Mouse (Mus musculus) MEL (cell line): ENCODE data around the gene Gm37240. TPM values are rescaled to one million over a fixed set of nuclear protein-coding genes. Genes with fewer than 3 reads are reported as not detected.
A peak's percentile ranks its signal among the peaks of the same experiment; 100 is the strongest.

Experiments used
- DNase-seq: peaks from one replicate; pipeline ENCODE4 v3.0.0; 2011; ENCODE audit warnings: low read depth, low spot score
- H3K27ac ChIP-seq: 2 replicates; pipeline ENCODE4 v1.5.1; 2012; ENCODE audit warnings: low read depth, mild to moderate bottlenecking, control low read depth, low read length, moderate library complexity; ENCODE audit not compliant: control insufficient read depth
- H3K27me3 ChIP-seq, 2 experiments: fragments of 150-350 bp in 1 of 2; sonication (generic) in 1 of 2; 2 replicates each; pipeline ENCODE4 v1.6.1; 2012; ENCODE audit warnings: low read length in 2 of 2, mild to moderate bottlenecking in 2 of 2, improper control_type of control experiment in 1 of 2, moderate library complexity in 1 of 2; ENCODE audit not compliant: insufficient read depth in 2 of 2, control insufficient read depth in 1 of 2
- H3K36me3 ChIP-seq, 2 experiments: 2 replicates each; pipeline ENCODE4 v1.6.1; 2012 to 2014; ENCODE audit warnings: low read length in 2 of 2, improper control_type of control experiment in 1 of 2, inconsistent platforms in 1 of 2, mild to moderate bottlenecking in 1 of 2; ENCODE audit not compliant: insufficient read depth in 2 of 2, control insufficient read depth in 1 of 2
- H3K4me1 ChIP-seq, 2 experiments: fragments of 150-350 bp in 1 of 2; sonication (generic) in 1 of 2; 2 replicates each; pipeline ENCODE4 v1.6.1; 2012; ENCODE audit warnings: low read length in 2 of 2, improper control_type of control experiment in 1 of 2, mild to moderate bottlenecking in 1 of 2; ENCODE audit not compliant: insufficient read depth in 2 of 2, control insufficient read depth in 1 of 2
- H3K4me3 ChIP-seq, 2 experiments: fragments of 150-350 bp in 1 of 2; sonication (generic) in 1 of 2; 2 replicates each; pipeline ENCODE4 v1.5.1; 2012; ENCODE audit warnings: low read depth in 2 of 2, low read length in 2 of 2, mild to moderate bottlenecking in 2 of 2, moderate library complexity in 2 of 2, control low read depth in 1 of 2, improper control_type of control experiment in 1 of 2; ENCODE audit not compliant: control insufficient read depth in 1 of 2, insufficient read depth in 1 of 2
- H3K79me2 ChIP-seq: 2 replicates; pipeline ENCODE4 v1.6.1; 2012; ENCODE audit warnings: mild to moderate bottlenecking, low read length, moderate library complexity; ENCODE audit not compliant: control insufficient read depth, poor library complexity, insufficient read depth
- H3K9ac ChIP-seq: 2 replicates; pipeline ENCODE4 v1.6.1; 2012; ENCODE audit warnings: low read depth, mild to moderate bottlenecking, control low read depth, low read length, moderate library complexity; ENCODE audit not compliant: control insufficient read depth, poor library complexity, severe bottlenecking
- H3K9me3 ChIP-seq: fragments of 150-350 bp; sonication (generic); replicated peaks from 2 replicates; pipeline ENCODE4 v1.6.1; 2012; ENCODE audit warnings: mild to moderate bottlenecking, low read length, improper control_type of control experiment, moderate library complexity; ENCODE audit not compliant: insufficient read depth
- CHD2 ChIP-seq: IDR thresholded peaks from 2 replicates; pipeline ENCODE4 v1.6.1; 2011; ENCODE audit warnings: low read length, improper control_type of control experiment
- CTCF ChIP-seq, 3 experiments: IDR thresholded peaks in 2 of 3; conservative IDR thresholded peaks in 1 of 3; 2 replicates each; pipeline ENCODE4 v1.5.1; 2011 to 2012; ENCODE audit warnings: low read length in 3 of 3, low read depth in 2 of 3, mild to moderate bottlenecking in 2 of 3, improper control_type of control experiment in 1 of 3, inconsistent platforms in 1 of 3, mixed read lengths in 1 of 3, moderate library complexity in 1 of 3; ENCODE audit not compliant: control insufficient read depth in 1 of 3, insufficient read depth in 1 of 3, poor library complexity in 1 of 3, severe bottlenecking in 1 of 3
- ELF1 ChIP-seq: IDR thresholded peaks from 2 replicates; pipeline ENCODE4 v1.6.1; 2014; ENCODE audit warnings: low read depth, mild to moderate bottlenecking, inconsistent platforms, low read length, improper control_type of control experiment, moderate library complexity
- EP300 ChIP-seq, 2 experiments: IDR thresholded peaks; 2 replicates each; pipeline ENCODE4 v1.6.1; 2011; ENCODE audit warnings: improper control_type of control experiment in 2 of 2, low read length in 2 of 2, low read depth in 1 of 2, mild to moderate bottlenecking in 1 of 2
- ETS1 ChIP-seq: IDR thresholded peaks from 2 replicates; pipeline ENCODE4 v1.6.1; 2012; ENCODE audit warnings: low read depth, mild to moderate bottlenecking, inconsistent platforms, low read length, improper control_type of control experiment, moderate library complexity
- GABPA ChIP-seq: IDR thresholded peaks from 2 replicates; pipeline ENCODE4 v1.6.1; 2012; ENCODE audit warnings: low read depth, mild to moderate bottlenecking, inconsistent platforms, low read length, improper control_type of control experiment, moderate library complexity
- GATA1 ChIP-seq: IDR thresholded peaks from 2 replicates; pipeline ENCODE4 v1.6.1; 2011; ENCODE audit warnings: low read depth, low read length, improper control_type of control experiment
- HCFC1 ChIP-seq: IDR thresholded peaks from 2 replicates; pipeline ENCODE4 v1.6.1; 2012; ENCODE audit warnings: low read depth, mild to moderate bottlenecking, inconsistent platforms, low read length, improper control_type of control experiment, moderate library complexity
- MAFK ChIP-seq: IDR thresholded peaks from 2 replicates; pipeline ENCODE4 v1.6.1; 2011; ENCODE audit warnings: low read depth, mild to moderate bottlenecking, low read length, improper control_type of control experiment, borderline replicate concordance
- MAX ChIP-seq: IDR thresholded peaks from 2 replicates; pipeline ENCODE4 v1.6.1; 2011; ENCODE audit warnings: low read length, improper control_type of control experiment
- MAZ ChIP-seq: IDR thresholded peaks from 2 replicates; pipeline ENCODE4 v1.6.1; 2012; ENCODE audit warnings: low read depth, mild to moderate bottlenecking, inconsistent platforms, low read length, improper control_type of control experiment
- MEF2A ChIP-seq: IDR thresholded peaks from 2 replicates; pipeline ENCODE4 v1.6.1; 2014; ENCODE audit warnings: low read depth, mild to moderate bottlenecking, inconsistent platforms, low read length, improper control_type of control experiment; ENCODE audit not compliant: poor library complexity, insufficient replicate concordance, severe bottlenecking; ENCODE audit errors: extremely low read depth
- MYC ChIP-seq: IDR thresholded peaks from 2 replicates; pipeline ENCODE4 v1.6.1; 2011; ENCODE audit warnings: low read depth, mild to moderate bottlenecking, low read length, improper control_type of control experiment, moderate library complexity
- NELFE ChIP-seq: IDR thresholded peaks from 2 replicates; pipeline ENCODE4 v1.6.1; 2011; ENCODE audit warnings: low read depth, low read length, improper control_type of control experiment
- NRF1 ChIP-seq: IDR thresholded peaks from 2 replicates; pipeline ENCODE4 v1.6.1; 2014; ENCODE audit warnings: low read depth, mild to moderate bottlenecking, inconsistent platforms, low read length, improper control_type of control experiment, moderate library complexity; ENCODE audit not compliant: poor library complexity, insufficient read depth, severe bottlenecking
- POLR2A ChIP-seq, 2 experiments: IDR thresholded peaks; 2 replicates each; pipeline ENCODE4 v1.6.1; 2011 to 2012; ENCODE audit warnings: low read length in 2 of 2, mild to moderate bottlenecking in 2 of 2, control low read depth in 1 of 2, improper control_type of control experiment in 1 of 2, low read depth in 1 of 2, moderate library complexity in 1 of 2; ENCODE audit not compliant: control insufficient read depth in 1 of 2, insufficient read depth in 1 of 2, poor library complexity in 1 of 2
- POLR2AphosphoS2 ChIP-seq: IDR thresholded peaks from 2 replicates; pipeline ENCODE4 v1.6.1; 2011; ENCODE audit warnings: low read length, improper control_type of control experiment
- RAD21 ChIP-seq: IDR thresholded peaks from 2 replicates; pipeline ENCODE4 v1.6.1; 2011; ENCODE audit warnings: mild to moderate bottlenecking, low read depth, low read length, improper control_type of control experiment
- RCOR1 ChIP-seq: IDR thresholded peaks from 2 replicates; pipeline ENCODE4 v1.6.1; 2012; ENCODE audit warnings: low read depth, mild to moderate bottlenecking, inconsistent platforms, low read length, improper control_type of control experiment
- TBP ChIP-seq: IDR thresholded peaks from 2 replicates; pipeline ENCODE4 v1.8.0; 2011; ENCODE audit warnings: low read depth, low read length, improper control_type of control experiment
- TCF12 ChIP-seq: IDR thresholded peaks from 2 replicates; pipeline ENCODE4 v1.6.1; 2014; ENCODE audit warnings: low read depth, mild to moderate bottlenecking, inconsistent platforms, low read length, improper control_type of control experiment, moderate library complexity
- UBTF ChIP-seq: IDR thresholded peaks from 2 replicates; pipeline ENCODE4 v1.6.1; 2012; ENCODE audit warnings: low read depth, mild to moderate bottlenecking, inconsistent platforms, low read length, improper control_type of control experiment, moderate library complexity, borderline replicate concordance; ENCODE audit not compliant: insufficient read depth
- USF1 ChIP-seq: IDR thresholded peaks from 2 replicates; pipeline ENCODE4 v1.6.1; 2014; ENCODE audit warnings: low read depth, mild to moderate bottlenecking, inconsistent platforms, low read length, improper control_type of control experiment, moderate library complexity
- USF2 ChIP-seq, 2 experiments: IDR thresholded peaks; 2 replicates each; pipeline ENCODE4 v1.6.1; 2011 to 2012; ENCODE audit warnings: improper control_type of control experiment in 2 of 2, low read length in 2 of 2, borderline replicate concordance in 1 of 2, inconsistent platforms in 1 of 2, low read depth in 1 of 2, mild to moderate bottlenecking in 1 of 2; ENCODE audit not compliant: insufficient read depth in 1 of 2
- ZC3H11A ChIP-seq: IDR thresholded peaks from 2 replicates; pipeline ENCODE4 v1.6.1; 2012; ENCODE audit warnings: low read depth, mild to moderate bottlenecking, inconsistent platforms, low read length, improper control_type of control experiment
- ZNF384 ChIP-seq: IDR thresholded peaks from 2 replicates; pipeline ENCODE4 v1.6.1; 2012; ENCODE audit warnings: low read depth, mild to moderate bottlenecking, inconsistent platforms, low read length, improper control_type of control experiment
- polyA plus RNA-seq, 2 experiments: library from polyadenylated mRNA; stranded (reverse) in 1 of 2; unstranded in 1 of 2; fragments of >175 nt in 1 of 2; fragments of >200 nt in 1 of 2; gene quantifications; 2 replicates each; pipeline versions ENCODE4 v1.2.1 to v1.2.4; 2012; ENCODE audit warnings: low replicate concordance in 2 of 2, low read depth in 1 of 2; ENCODE audit not compliant: insufficient read length in 2 of 2, insufficient read depth in 1 of 2, missing spikeins in 1 of 2
- total RNA-seq: library from RNA; depleted of rRNA; stranded (reverse); fragments of 300-350 nt; gene quantifications from 2 replicates; pipeline ENCODE4 v1.2.3, GENCODE M21; 2012

The Gm37240 gene
- total and polyA plus RNA-seq, 3 experiments = 0.04 TPM; not detected in 2

GRCm38 (mm10) chr3:84594894-84595676 is 1292.2 kb downstream of the Gm37240 start (continued):
- TF ChIP-seq TBP (no peak), MYC (peak; percentile 60; the same call in 1 of the 2 replicates), RAD21 (no peak), ELF1 (no peak), UBTF (no peak), GABPA (no peak), MAX (peak; percentile 54; the same call in 1 of the 2 replicates), ETS1 (peak; percentile 23; the same call in 1 of the 2 replicates), POLR2AphosphoS2 (no peak), MEF2A (no peak)

- H3K27me3 ChIP-seq = peaks cover 3 to 5% of the 10 kb centered on the region in 2 experiments; a peak in 3 of 4 replicates
- no peaks in the 10 kb centered on the region for H3K9me3 ChIP-seq
- H3K27ac ChIP-seq = no peak within 1 kb of the TSS
- H3K79me2 ChIP-seq = no peaks in the 10 kb centered on the region
- no peak within 1 kb of the TSS for H3K4me3 ChIP-seq
- TF ChIP-seq MAFK (no peak), POLR2A (IDR thresholded peaks at IDR 0.05; ENCODE audit: control insufficient read depth in 1 of 2, insufficient read depth in 1 of 2, low read depth in 1 of 2, low read length in 2 of 2, poor library complexity in 1 of 2) (no peak), NRF1 (no peak), GATA1 (no peak), CHD2 (no peak), GABPA (no peak), MAZ (no peak)
- TF ChIP-seq, all 39 proteins: peak for 0
- no peak for DNase-seq
- H3K4me1 ChIP-seq = peaks cover 1 to 7% of the 10 kb centered on the region in 2 experiments; a peak in 3 of 4 replicates
- peaks cover 0 to 6% of the 10 kb centered on the region in 2 experiments; a peak in 2 of 4 replicates for H3K36me3 ChIP-seq
- H3K9ac ChIP-seq = no peak within 1 kb of the TSS
These were observed 1294.0 kb downstream of the Gm37240 start, which contains the start of gene Tigd4 for GRCm38 (mm10) chr3:84593274-84593673. Gene Tigd4, plus strand, starts transcription at chr3:84593574.

- Histone ChIP-seq H3K4me1 (peaks cover 3 to 13% of the 10 kb centered on the region in 2 experiments), H3K9ac (no peak overlapping the region), H3K36me3 (peaks cover 0 to 13% of the 10 kb centered on the region in 2 experiments; a peak in 2 of 4 replicates), H3K4me3 (no peak overlapping the region), H3K27ac (peak overlapping the region; percentile 49; the same call in 1 of the 2 replicates), H3K79me2 (peaks cover 4% of the 10 kb centered on the region), H3K9me3 (no peaks in the 10 kb centered on the region), H3K27me3 (peaks cover 2 to 3% of the 10 kb centered on the region in 2 experiments; a peak in 3 of 4 replicates)
- peak; percentile 95 for DNase-seq
- no peak for TF ChIP-seq RAD21
- TF ChIP-seq RCOR1 = peak; percentile 100
- TF ChIP-seq USF1 = no peak
- TF ChIP-seq ELF1 = no peak
- TF ChIP-seq CTCF (IDR thresholded peaks at IDR 0.05 in 2 of 3, conservative IDR thresholded peaks at IDR 0.05 in 1 of 3; ENCODE audit: control insufficient read depth in 1 of 3, insufficient read depth in 1 of 3, low read depth in 2 of 3, low read length in 3 of 3, poor library complexity in 1 of 3, severe bottlenecking in 1 of 3) = no peak
- no peak for TF ChIP-seq ZC3H11A
- TF ChIP-seq ZNF384 = no peak
- TF ChIP-seq TCF12 = peak; percentile 98
- no peak for TF ChIP-seq NELFE
- TF ChIP-seq USF2 (IDR thresholded peaks at IDR 0.05; ENCODE audit: borderline replicate concordance in 1 of 2, insufficient read depth in 1 of 2, low read depth in 1 of 2, low read length in 2 of 2) = no peak
- TF ChIP-seq HCFC1 = 0 out of 2 replicates have a peak, but pooled peaks have one; percentile 37
- peak; percentile 78; the same call in 1 of the 2 replicates for TF ChIP-seq MEF2A
- peak; percentile 87 for TF ChIP-seq MYC
- TF ChIP-seq EP300 (IDR thresholded peaks at IDR 0.05; ENCODE audit: low read depth in 1 of 2, low read length in 2 of 2) = peak; percentile 95 to 97
These were observed 1300.6 kb downstream of the Gm37240 start for GRCm38 (mm10) chr3:84586736-84587135.
